Mouse (Mus musculus) neural tube, embryonic 15.5 days (tissue): Measurements from ENCODE around the gene L3mbtl4. TPM values are rescaled to one million over a fixed set of nuclear protein-coding genes. Genes with fewer than 3 reads are reported as not detected.
A peak's percentile ranks its signal among the peaks of the same experiment; 100 is the strongest.

ENCODE experiments used
- ATAC-seq: fragments of 200-750 bp; cut with Nextera tagmentation; 2 replicates; pipeline ENCODE4 v1.8.0; 2017; ENCODE audit warnings: mild to moderate bottlenecking, moderate TSS enrichment, moderate library complexity; ENCODE audit not compliant: low FRiP score
- H3K27ac ChIP-seq: fragments of 300-500 bp; sonication (generic); replicated peaks from 2 replicates; pipeline ENCODE4 v1.5.1; 2015; ENCODE audit warnings: mild to moderate bottlenecking, inconsistent platforms
- H3K27me3 ChIP-seq: fragments of 300-500 bp; sonication (generic); replicated peaks from 2 replicates; pipeline ENCODE4 v1.6.1; 2015; ENCODE audit warnings: inconsistent platforms
- H3K36me3 ChIP-seq: fragments of 300-500 bp; sonication (generic); 2 replicates; pipeline ENCODE4 v1.6.1; 2015; ENCODE audit warnings: inconsistent platforms
- H3K4me1 ChIP-seq: fragments of 300-500 bp; sonication (generic); 2 replicates; pipeline ENCODE4 v1.6.1; 2015; ENCODE audit warnings: inconsistent platforms
- H3K4me2 ChIP-seq: fragments of 300-500 bp; sonication (generic); 2 replicates; pipeline ENCODE4 v1.6.1; 2015; ENCODE audit warnings: inconsistent platforms, mild to moderate bottlenecking, moderate library complexity
- H3K4me3 ChIP-seq: fragments of 300-500 bp; sonication (generic); replicated peaks from 2 replicates; pipeline ENCODE4 v1.5.1; 2015; ENCODE audit warnings: mild to moderate bottlenecking, inconsistent platforms
- H3K9ac ChIP-seq: fragments of 300-500 bp; sonication (generic); replicated peaks from 2 replicates; pipeline ENCODE4 v1.6.1; 2015; ENCODE audit warnings: mild to moderate bottlenecking, inconsistent platforms
- H3K9me3 ChIP-seq: fragments of 300-500 bp; sonication (generic); replicated peaks from 2 replicates; pipeline ENCODE4 v1.6.1; 2016; ENCODE audit warnings: inconsistent platforms
- WGBS: fragments of 180-500 bp; shearing (Covaris S2); methylation state at CpG from one replicate; pipeline ENCODE4 v1.1.7; 2015; ENCODE audit warnings: mixed read lengths; 5-methylcytosine and 5-hydroxymethylcytosine counted together
- polyA plus RNA-seq: library from polyadenylated mRNA; unstranded; fragments of >200 nt; fragmentation: Nextera tagmentation; extraction: Ambion mirVana; gene quantifications from 2 replicates; pipeline ENCODE4 v1.2.1, GENCODE M21; 2015

L3mbtl4 gene
- polyA plus RNA-seq, 1 experiment from 2014 or later, result 5.5 TPM

DNA sequence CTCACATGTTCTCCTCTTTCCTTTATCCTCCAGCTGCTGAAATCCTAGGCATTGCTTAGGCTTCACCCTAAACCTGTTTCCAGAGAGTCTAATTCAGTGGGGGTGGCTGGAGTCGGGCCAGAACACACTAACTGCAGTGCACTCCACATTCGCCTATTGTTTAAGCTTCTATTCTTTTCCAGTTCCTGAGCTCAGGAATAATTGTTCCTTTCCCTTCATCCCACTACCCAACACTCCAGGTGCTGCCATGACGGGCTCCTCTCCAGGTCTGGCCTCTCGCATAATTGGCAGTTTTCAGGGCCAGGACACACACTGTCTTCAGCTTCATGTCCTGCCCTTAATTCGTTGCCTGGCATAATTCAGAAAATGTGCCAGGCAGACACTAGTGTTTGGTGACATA, 437.1 kb downstream of the L3mbtl4 start:
- WGBS, result 80% methylated on average over 5 of the region's 5 CpGs
- Histone ChIP-seq H3K9me3 (no peaks in the 10 kb centered on the region), H3K4me1 (no peaks in the 10 kb centered on the region), H3K27me3 (no peaks in the 10 kb centered on the region), H3K9ac (no peak overlapping the region), H3K36me3 (no peaks in the 10 kb centered on the region), H3K27ac (no peak overlapping the region), H3K4me2 (no peak overlapping the region), H3K4me3 (no peak overlapping the region)
- no peak for ATAC-seq

GRCm38 (mm10) chr17:68711350-68711749, 437.8 kb downstream of the L3mbtl4 start:
- no peak for ATAC-seq
- no peaks in the 10 kb centered on the region for H3K36me3 ChIP-seq
- no peak overlapping the region for H3K27ac ChIP-seq
- no peak overlapping the region for H3K4me2 ChIP-seq
- H3K27me3 ChIP-seq, result no peaks in the 10 kb centered on the region
- no peaks in the 10 kb centered on the region for H3K9me3 ChIP-seq
- no peak overlapping the region for H3K4me3 ChIP-seq
- 84% methylated on average over 3 of the region's 3 CpGs for WGBS
- H3K9ac ChIP-seq, result no peak overlapping the region
- H3K4me1 ChIP-seq, result no peaks in the 10 kb centered on the region

GRCm38 (mm10) chr17:68748296-68748695, 474.7 kb downstream of the L3mbtl4 start:
- H3K4me1 ChIP-seq, result 0 out of 2 replicates have a peak, but pooled peaks cover 2% of the 10 kb centered on the region
- no peak overlapping the region for H3K27ac ChIP-seq
- WGBS, result 67% methylated on average over 1 of the region's 1 CpGs

GRCm38 (mm10) chr17:68750513-68750912, 476.9 kb downstream of the L3mbtl4 start:
- H3K9me3 ChIP-seq, result no peaks in the 10 kb centered on the region

More at GRCm38 (mm10) chr17:68748296-68748695, 474.7 kb downstream of the L3mbtl4 start:
- H3K4me2 ChIP-seq, result no peak overlapping the region
- H3K9me3 ChIP-seq, result no peaks in the 10 kb centered on the region
- H3K9ac ChIP-seq, result no peak overlapping the region
- H3K27me3 ChIP-seq, result no peaks in the 10 kb centered on the region
- H3K36me3 ChIP-seq, result no peaks in the 10 kb centered on the region
- ATAC-seq, result no peak
- no peak overlapping the region for H3K4me3 ChIP-seq

DNA sequence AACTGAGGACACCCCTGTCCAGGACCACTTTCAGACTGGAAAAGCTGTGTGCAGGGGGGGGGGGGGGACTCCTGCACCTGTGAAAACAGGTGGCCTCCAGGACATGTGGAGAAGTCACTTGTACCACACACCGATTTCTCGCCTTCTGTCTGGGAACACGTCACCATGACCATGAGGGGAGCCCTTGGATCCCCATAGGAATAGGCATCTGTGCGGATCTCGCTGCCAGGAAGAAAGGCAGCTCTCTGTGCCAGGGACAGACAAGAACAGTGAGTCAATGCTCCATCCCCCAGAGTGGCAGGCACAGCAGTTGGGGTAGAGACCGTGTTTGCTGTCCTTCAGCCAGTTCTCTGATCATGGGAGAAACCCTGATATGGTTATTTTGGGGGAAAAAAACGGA, 479.5 kb downstream of the L3mbtl4 start:
- 82% methylated on average over 7 of the region's 7 CpGs for WGBS
- Histone ChIP-seq H3K9me3 (no peaks in the 10 kb centered on the region), H3K4me3 (no peak overlapping the region), H3K36me3 (no peaks in the 10 kb centered on the region), H3K27me3 (no peaks in the 10 kb centered on the region), H3K4me1 (0 out of 2 replicates have a peak, but pooled peaks cover 2% of the 10 kb centered on the region), H3K27ac (no peak overlapping the region), H3K9ac (no peak overlapping the region), H3K4me2 (no peak overlapping the region)
- no peak for ATAC-seq

More at GRCm38 (mm10) chr17:68750513-68750912, 476.9 kb downstream of the L3mbtl4 start:
- no peak for ATAC-seq
- no peak overlapping the region for H3K9ac ChIP-seq
- WGBS, result 44% methylated on average over 6 of the region's 6 CpGs
- 0 out of 2 replicates have a peak, but pooled peaks cover 2% of the 10 kb centered on the region for H3K4me1 ChIP-seq
- no peak overlapping the region for H3K4me2 ChIP-seq
- no peaks in the 10 kb centered on the region for H3K36me3 ChIP-seq
- H3K27ac ChIP-seq, result 0 out of 2 replicates have a peak overlapping the region, but pooled peaks have one; percentile 20
- no peak overlapping the region for H3K4me3 ChIP-seq
- no peaks in the 10 kb centered on the region for H3K27me3 ChIP-seq

DNA sequence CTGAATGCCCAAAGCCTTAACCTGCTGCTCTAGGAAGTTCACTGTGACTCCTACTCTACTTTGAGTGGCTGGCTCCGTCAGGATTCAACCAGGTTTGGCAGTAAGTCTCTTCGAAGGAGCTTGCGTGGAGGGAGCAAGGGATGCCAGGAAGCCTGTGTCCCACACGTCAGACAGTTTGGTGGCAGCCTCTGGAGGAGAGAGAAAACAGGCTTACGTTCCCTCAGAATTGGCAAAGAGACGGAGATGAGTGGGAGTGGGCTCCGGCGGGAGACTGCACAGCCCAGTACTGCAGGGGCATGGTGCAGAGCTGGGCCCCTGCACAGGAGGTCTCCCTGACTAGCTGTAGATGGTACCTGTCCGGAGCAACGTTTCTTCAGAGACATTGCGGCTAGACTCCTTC, 481.2 kb downstream of the L3mbtl4 start:
- no peak overlapping the region for H3K4me2 ChIP-seq
- H3K27me3 ChIP-seq, result no peaks in the 10 kb centered on the region
- WGBS, result 95% methylated on average over 11 of the region's 11 CpGs
- 0 out of 2 replicates have a peak, but pooled peaks cover 2% of the 10 kb centered on the region for H3K4me1 ChIP-seq
- no peak overlapping the region for H3K4me3 ChIP-seq
- H3K9me3 ChIP-seq, result no peaks in the 10 kb centered on the region
- ATAC-seq, result no peak
- no peaks in the 10 kb centered on the region for H3K36me3 ChIP-seq
- no peak overlapping the region for H3K27ac ChIP-seq
- no peak overlapping the region for H3K9ac ChIP-seq

DNA sequence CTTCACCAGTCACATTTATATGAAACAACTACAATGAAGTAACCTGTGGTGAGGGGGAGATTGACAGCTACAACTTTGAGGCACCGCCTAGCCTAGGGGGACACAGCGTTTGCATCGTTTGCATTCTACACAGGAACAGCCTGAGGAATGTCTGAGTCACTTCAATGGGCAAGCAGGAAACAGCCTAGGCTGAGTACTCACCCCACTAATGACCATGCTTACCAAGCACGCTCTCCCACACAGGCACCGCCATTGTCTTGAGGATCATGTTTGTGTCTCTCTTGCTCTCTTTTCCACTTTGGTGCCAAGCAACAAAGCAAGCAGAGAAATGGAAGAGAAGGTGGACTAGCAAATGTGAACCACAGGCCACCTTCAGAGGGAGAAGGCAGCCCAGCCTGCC, 484.8 kb downstream of the L3mbtl4 start:
- Histone ChIP-seq H3K9ac (no peak overlapping the region), H3K4me1 (no peaks in the 10 kb centered on the region), H3K4me2 (no peak overlapping the region), H3K36me3 (no peaks in the 10 kb centered on the region), H3K27ac (no peak overlapping the region), H3K27me3 (no peaks in the 10 kb centered on the region), H3K4me3 (no peak overlapping the region), H3K9me3 (no peaks in the 10 kb centered on the region)
- WGBS, result 68% methylated on average over 5 of the region's 5 CpGs
- no peak for ATAC-seq

DNA sequence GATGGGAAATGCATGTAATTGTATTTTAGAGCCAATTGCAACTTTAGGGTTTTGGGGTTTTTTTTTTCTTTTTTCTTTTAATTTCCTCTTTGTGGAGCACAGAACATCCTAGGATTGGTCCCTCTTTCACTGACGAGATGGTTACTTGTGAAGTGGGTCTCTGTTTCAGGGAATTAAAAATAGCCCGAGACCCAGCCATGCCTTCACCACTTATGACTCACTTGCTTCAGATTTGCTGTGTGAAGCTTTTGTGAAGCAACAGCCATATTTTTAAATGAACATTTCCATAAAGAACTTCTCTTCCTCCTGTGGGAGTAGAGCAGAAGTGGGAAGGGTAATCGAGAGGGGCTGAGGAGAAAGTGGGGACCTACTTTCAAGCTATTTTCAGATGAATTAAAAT, 485.3 kb downstream of the L3mbtl4 start:
- 86% methylated on average over 3 of the region's 3 CpGs for WGBS
- Histone ChIP-seq H3K4me2 (no peak overlapping the region), H3K4me3 (no peak overlapping the region), H3K36me3 (no peaks in the 10 kb centered on the region), H3K27me3 (no peaks in the 10 kb centered on the region), H3K9ac (no peak overlapping the region), H3K27ac (no peak overlapping the region), H3K4me1 (no peaks in the 10 kb centered on the region), H3K9me3 (no peaks in the 10 kb centered on the region)
- no peak for ATAC-seq

- no peak overlapping the region for H3K9ac ChIP-seq
- no peaks in the 10 kb centered on the region for H3K27me3 ChIP-seq
- no peak overlapping the region for H3K27ac ChIP-seq
- H3K4me1 ChIP-seq, result no peaks in the 10 kb centered on the region
- no peak overlapping the region for H3K4me3 ChIP-seq
- 79% methylated on average over 1 of the region's 1 CpGs for WGBS
- no peak for ATAC-seq
- no peaks in the 10 kb centered on the region for H3K9me3 ChIP-seq
- no peak overlapping the region for H3K4me2 ChIP-seq
- H3K36me3 ChIP-seq, result no peaks in the 10 kb centered on the region
Observed at GRCm38 (mm10) chr17:68759978-68760377, 486.4 kb downstream of the L3mbtl4 start.

GRCm38 (mm10) chr17:68764329-68764880, 490.8 kb downstream of the L3mbtl4 start:
- H3K9me3 ChIP-seq, result no peaks in the 10 kb centered on the region
- no peak overlapping the region for H3K9ac ChIP-seq
- no peaks in the 10 kb centered on the region for H3K4me1 ChIP-seq
- no peaks in the 10 kb centered on the region for H3K36me3 ChIP-seq
- no peak overlapping the region for H3K4me2 ChIP-seq
- H3K27me3 ChIP-seq, result no peaks in the 10 kb centered on the region
- WGBS, result 85% methylated on average over 10 of the region's 10 CpGs
- no peak for ATAC-seq
- H3K27ac ChIP-seq, result no peak overlapping the region
- H3K4me3 ChIP-seq, result no peak overlapping the region

- H3K4me3 ChIP-seq, result no peak overlapping the region
- no peak overlapping the region for H3K4me2 ChIP-seq
- 69% methylated on average over 4 of the region's 4 CpGs for WGBS
- ATAC-seq, result peak; percentile 36
- H3K9me3 ChIP-seq, result no peaks in the 10 kb centered on the region
- H3K27me3 ChIP-seq, result no peaks in the 10 kb centered on the region
- H3K4me1 ChIP-seq, result peaks cover 8% of the 10 kb centered on the region; the same call in 1 of the 2 replicates
- no peaks in the 10 kb centered on the region for H3K36me3 ChIP-seq
- no peak overlapping the region for H3K9ac ChIP-seq
- no peak overlapping the region for H3K27ac ChIP-seq
Observed at GRCm38 (mm10) chr17:68769561-68769960, 496.0 kb downstream of the L3mbtl4 start.

GRCm38 (mm10) chr17:68771046-68771750, 497.6 kb downstream of the L3mbtl4 start:
- H3K4me3 ChIP-seq, result no peak overlapping the region
- H3K9me3 ChIP-seq, result no peaks in the 10 kb centered on the region
- no peak overlapping the region for H3K27ac ChIP-seq
- peak; percentile 43; the same call in 1 of the 2 replicates for ATAC-seq
- peaks cover 8% of the 10 kb centered on the region; the same call in 1 of the 2 replicates for H3K4me1 ChIP-seq
- no peak overlapping the region for H3K9ac ChIP-seq
- no peaks in the 10 kb centered on the region for H3K36me3 ChIP-seq
- no peaks in the 10 kb centered on the region for H3K27me3 ChIP-seq
- WGBS, result 66% methylated on average over 7 of the region's 7 CpGs
- H3K4me2 ChIP-seq, result no peak overlapping the region
